Mouse (Mus musculus): Measurements from ENCODE around the gene Lnx1. TPM values are rescaled to one million over a fixed set of nuclear protein-coding genes. Genes with fewer than 3 reads are reported as not detected.

The Lnx1 gene
- polyA plus RNA-seq, 1 experiment from 2014 or later, result 0.12 TPM

DNA sequence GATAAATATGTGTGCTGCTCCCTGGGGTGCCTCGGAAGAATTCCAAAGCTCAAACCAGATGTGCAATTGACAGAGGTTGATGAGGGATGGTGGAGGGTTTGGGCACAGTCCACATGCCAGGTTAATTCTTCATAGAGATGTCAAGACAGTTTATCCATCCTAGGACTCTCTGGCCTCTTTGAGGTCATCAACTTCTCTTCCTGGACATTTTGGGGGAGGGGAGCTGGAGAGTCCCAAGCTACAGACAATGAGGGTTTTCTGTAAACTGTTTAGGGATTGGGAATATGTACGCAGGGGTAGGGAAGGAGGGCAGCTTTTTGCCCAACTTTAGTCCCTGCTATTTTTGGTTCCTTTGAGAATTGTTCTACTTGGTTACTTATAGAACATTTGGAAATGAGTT is 60.4 kb downstream of the Lnx1 start:
- Histone ChIP-seq H3K27ac (no peak overlapping the region), H3K4me1 (peaks cover 3% of the 10 kb centered on the region; the same call in 1 of the 2 replicates), H3K4me2 (no peak overlapping the region), H3K9ac (no peak overlapping the region), H3K9me3 (replicated peaks) (no peaks in the 10 kb centered on the region), H3K27me3 (replicated peaks) (no peaks in the 10 kb centered on the region), H3K36me3 (no peaks in the 10 kb centered on the region), H3K4me3 (no peak overlapping the region)
- no peak for ATAC-seq
- WGBS (ENCODE audit: insufficient replicate concordance), result 63% methylated on average over 2 of the region's 2 CpGs

DNA sequence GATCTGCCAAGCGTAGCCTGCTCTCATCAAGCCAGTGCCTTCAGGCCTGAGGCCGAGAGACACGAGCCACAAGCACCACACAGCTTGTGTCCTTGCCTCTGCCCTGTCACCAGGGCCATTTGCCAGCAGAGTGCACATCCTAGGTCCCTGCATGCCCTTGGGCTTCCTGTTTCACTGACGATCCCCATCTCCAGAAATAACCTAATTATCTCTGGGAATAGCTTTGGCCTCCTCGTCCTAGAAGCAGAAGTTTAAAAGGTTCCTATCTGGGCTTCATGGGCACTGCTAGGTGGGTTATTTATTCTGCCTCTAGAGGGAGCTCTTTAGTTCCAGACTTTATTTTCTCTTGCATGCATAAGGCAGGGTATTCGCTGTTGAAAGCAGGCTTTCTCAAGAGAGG is 61.7 kb downstream of the Lnx1 start:
- no peaks in the 10 kb centered on the region for H3K27me3 ChIP-seq (replicated peaks)
- H3K9ac ChIP-seq, result no peak overlapping the region
- H3K4me1 ChIP-seq, result no peaks in the 10 kb centered on the region
- no peak overlapping the region for H3K4me2 ChIP-seq
- no peak for ATAC-seq
- no peak overlapping the region for H3K4me3 ChIP-seq
- no peak overlapping the region for H3K27ac ChIP-seq
- WGBS (ENCODE audit: insufficient replicate concordance), result 25% methylated on average over 6 of the region's 6 CpGs
- H3K9me3 ChIP-seq (replicated peaks), result no peaks in the 10 kb centered on the region
- H3K36me3 ChIP-seq, result no peaks in the 10 kb centered on the region

GRCm38 (mm10) chr5:74640504-74640903 is 62.2 kb downstream of the Lnx1 start:
- Histone ChIP-seq H3K9ac (no peak overlapping the region), H3K4me1 (no peaks in the 10 kb centered on the region), H3K4me2 (no peak overlapping the region), H3K36me3 (no peaks in the 10 kb centered on the region), H3K27me3 (replicated peaks) (no peaks in the 10 kb centered on the region), H3K9me3 (replicated peaks) (no peaks in the 10 kb centered on the region), H3K4me3 (no peak overlapping the region), H3K27ac (no peak overlapping the region)
- no peak for ATAC-seq
- WGBS (ENCODE audit: insufficient replicate concordance), result 65% methylated on average over 4 of the region's 4 CpGs

- no peak overlapping the region for H3K4me2 ChIP-seq
- H3K9ac ChIP-seq, result no peak overlapping the region
- ATAC-seq, result no peak
- no peaks in the 10 kb centered on the region for H3K36me3 ChIP-seq
- 80% methylated on average over 6 of the region's 6 CpGs for WGBS (ENCODE audit: insufficient replicate concordance)
- H3K4me1 ChIP-seq, result no peaks in the 10 kb centered on the region
- no peaks in the 10 kb centered on the region for H3K9me3 ChIP-seq (replicated peaks)
- no peak overlapping the region for H3K4me3 ChIP-seq
- H3K27ac ChIP-seq, result no peak overlapping the region
- H3K27me3 ChIP-seq (replicated peaks), result no peaks in the 10 kb centered on the region
These were observed 63.2 kb downstream of the Lnx1 start for GRCm38 (mm10) chr5:74639516-74639915.

- Histone ChIP-seq H3K4me1 (no peaks in the 10 kb centered on the region), H3K36me3 (no peaks in the 10 kb centered on the region), H3K9me3 (replicated peaks) (no peaks in the 10 kb centered on the region), H3K27me3 (replicated peaks) (no peaks in the 10 kb centered on the region), H3K27ac (no peak overlapping the region), H3K9ac (no peak overlapping the region), H3K4me3 (no peak overlapping the region), H3K4me2 (no peak overlapping the region)
- WGBS (ENCODE audit: insufficient replicate concordance), result 66% methylated on average over 3 of the region's 3 CpGs
- ATAC-seq, result no peak
These were observed 68.3 kb downstream of the Lnx1 start for GRCm38 (mm10) chr5:74634391-74634790.

- Histone ChIP-seq H3K27ac (no peak overlapping the region), H3K9ac (no peak overlapping the region), H3K36me3 (no peaks in the 10 kb centered on the region), H3K4me2 (no peak overlapping the region), H3K9me3 (replicated peaks) (no peaks in the 10 kb centered on the region), H3K27me3 (replicated peaks) (no peaks in the 10 kb centered on the region), H3K4me1 (no peaks in the 10 kb centered on the region), H3K4me3 (no peak overlapping the region)
- ATAC-seq, result no peak
- 66% methylated on average over 6 of the region's 6 CpGs for WGBS (ENCODE audit: insufficient replicate concordance)
These were observed 69.3 kb downstream of the Lnx1 start for GRCm38 (mm10) chr5:74633453-74633852.

DNA sequence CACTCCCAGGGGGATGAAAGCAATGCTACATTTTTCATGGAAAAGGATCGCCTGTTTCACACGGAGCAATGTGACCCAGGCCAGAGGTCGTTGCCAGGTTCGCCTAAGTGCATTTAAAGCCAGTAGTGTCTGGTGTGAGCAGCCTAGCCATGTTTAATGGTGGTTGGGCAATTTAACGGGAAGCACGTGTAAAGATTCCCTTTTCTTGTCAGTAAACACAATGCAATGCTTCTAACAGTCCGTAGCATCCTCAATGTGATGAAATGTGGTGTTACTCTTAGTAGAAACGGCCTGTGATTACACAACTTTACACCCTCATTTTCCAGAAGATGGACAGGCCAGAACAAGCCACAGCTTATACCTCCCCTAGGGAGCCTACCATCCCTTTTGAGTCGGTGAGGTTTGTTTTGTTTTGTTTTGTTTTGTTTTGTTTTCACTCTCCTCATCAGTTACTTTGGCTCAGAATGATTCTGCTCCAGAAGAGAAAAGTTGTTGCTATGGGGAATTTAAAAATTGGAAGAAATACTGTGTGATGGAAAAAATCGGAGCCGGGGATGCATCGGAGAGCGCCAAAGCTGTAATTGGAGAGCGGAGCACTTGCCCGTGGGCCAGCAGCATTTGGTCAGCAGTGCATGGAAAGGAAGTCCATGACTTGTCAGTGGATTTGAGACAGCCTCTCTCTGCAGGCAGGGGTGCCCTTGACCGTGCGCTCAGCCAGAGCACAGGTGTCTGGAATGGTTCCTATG is 70.2 kb downstream of the Lnx1 start:
- Histone ChIP-seq H3K9ac (no peak overlapping the region), H3K4me3 (no peak overlapping the region), H3K27ac (no peak overlapping the region), H3K4me1 (no peaks in the 10 kb centered on the region), H3K27me3 (replicated peaks) (no peaks in the 10 kb centered on the region), H3K9me3 (replicated peaks) (no peaks in the 10 kb centered on the region), H3K4me2 (no peak overlapping the region), H3K36me3 (no peaks in the 10 kb centered on the region)
- 66% methylated on average over 17 of the region's 17 CpGs for WGBS (ENCODE audit: insufficient replicate concordance)
- no peak for ATAC-seq

GRCm38 (mm10) chr5:74628001-74628400 is 74.7 kb downstream of the Lnx1 start:
- no peaks in the 10 kb centered on the region for H3K36me3 ChIP-seq
- H3K27me3 ChIP-seq (replicated peaks), result no peaks in the 10 kb centered on the region
- H3K9ac ChIP-seq, result no peak overlapping the region
- no peak overlapping the region for H3K4me2 ChIP-seq
- H3K27ac ChIP-seq, result no peak overlapping the region
- no peak for ATAC-seq
- no peak overlapping the region for H3K4me3 ChIP-seq
- no peaks in the 10 kb centered on the region for H3K4me1 ChIP-seq
- no peaks in the 10 kb centered on the region for H3K9me3 ChIP-seq (replicated peaks)
- 81% methylated on average over 12 of the region's 12 CpGs for WGBS (ENCODE audit: insufficient replicate concordance)

DNA sequence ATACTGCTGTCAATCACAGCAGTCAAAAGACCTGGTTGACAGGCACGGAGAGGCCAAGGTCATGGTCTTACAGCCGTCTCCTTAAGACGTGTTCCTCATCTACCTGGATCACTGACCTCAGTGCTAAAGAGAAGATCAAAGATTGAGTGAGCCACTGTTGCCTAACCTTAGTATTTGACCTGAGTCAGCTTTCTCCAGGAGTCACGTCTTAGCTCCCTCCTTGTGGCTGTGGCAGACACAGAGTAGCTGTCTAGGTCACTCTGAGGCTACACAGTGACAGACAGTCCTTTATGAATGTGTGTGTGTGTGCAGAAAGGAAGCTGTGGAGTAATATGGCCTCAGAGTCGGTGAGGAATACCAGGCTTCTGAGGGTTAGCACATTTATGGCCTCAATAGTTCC is 78.3 kb downstream of the Lnx1 start:
- no peak overlapping the region for H3K4me2 ChIP-seq
- H3K27ac ChIP-seq, result no peak overlapping the region
- H3K9me3 ChIP-seq (replicated peaks), result no peaks in the 10 kb centered on the region
- 41% methylated on average over 5 of the region's 5 CpGs for WGBS (ENCODE audit: insufficient replicate concordance)
- ATAC-seq, result no peak
- no peaks in the 10 kb centered on the region for H3K27me3 ChIP-seq (replicated peaks)
- H3K4me1 ChIP-seq, result no peaks in the 10 kb centered on the region
- H3K9ac ChIP-seq, result no peak overlapping the region
- H3K4me3 ChIP-seq, result no peak overlapping the region
- H3K36me3 ChIP-seq, result no peaks in the 10 kb centered on the region

- no peak overlapping the region for H3K9ac ChIP-seq
- no peak for ATAC-seq
- H3K4me1 ChIP-seq, result no peaks in the 10 kb centered on the region
- 81% methylated on average over 14 of the region's 14 CpGs for WGBS (ENCODE audit: insufficient replicate concordance)
- H3K27ac ChIP-seq, result no peak overlapping the region
- no peaks in the 10 kb centered on the region for H3K27me3 ChIP-seq (replicated peaks)
- no peak overlapping the region for H3K4me3 ChIP-seq
- H3K9me3 ChIP-seq (replicated peaks), result no peaks in the 10 kb centered on the region
- no peaks in the 10 kb centered on the region for H3K36me3 ChIP-seq
- no peak overlapping the region for H3K4me2 ChIP-seq
These were observed 79.3 kb downstream of the Lnx1 start for GRCm38 (mm10) chr5:74623316-74624000.

DNA sequence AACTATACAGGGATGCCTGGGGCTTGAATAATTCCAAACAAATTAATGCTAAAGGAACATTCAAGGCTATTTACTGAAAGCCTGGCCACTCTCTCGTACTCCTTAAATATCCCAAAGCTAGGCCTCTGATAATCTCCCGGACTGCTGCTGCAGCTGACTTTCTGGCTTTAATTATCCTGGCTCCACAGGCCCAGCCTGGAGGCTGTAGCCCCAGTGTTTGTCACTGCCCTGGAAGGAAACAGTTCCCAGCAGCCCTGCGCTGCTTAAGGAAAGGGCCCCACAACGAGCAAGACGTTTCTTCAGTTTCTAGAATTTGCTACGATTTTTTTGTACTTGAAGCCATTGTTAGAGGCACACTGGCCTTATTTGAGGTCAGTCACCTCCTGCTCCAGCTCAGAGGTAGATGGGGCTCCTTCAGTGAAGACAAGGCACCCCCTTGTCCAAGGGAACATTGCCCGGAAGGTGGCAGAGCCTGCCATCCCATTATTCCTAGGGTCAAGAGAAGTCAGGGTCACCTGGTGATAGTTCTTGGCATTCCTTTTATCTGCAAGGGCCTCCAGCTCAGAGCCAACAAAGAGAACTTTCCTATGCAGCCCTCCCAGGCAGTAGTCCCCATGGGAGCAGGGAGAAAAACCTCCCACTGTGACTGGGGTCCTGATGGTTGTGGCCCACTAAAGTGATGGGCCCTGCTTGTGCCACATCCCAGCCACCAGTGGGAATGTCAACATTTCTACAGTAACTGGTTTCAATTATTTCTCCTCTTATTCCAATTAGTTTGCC is 80.8 kb downstream of the Lnx1 start:
- 67% methylated on average over 7 of the region's 7 CpGs for WGBS (ENCODE audit: insufficient replicate concordance)
- Histone ChIP-seq H3K4me2 (no peak overlapping the region), H3K27me3 (replicated peaks) (no peaks in the 10 kb centered on the region), H3K9ac (no peak overlapping the region), H3K36me3 (no peaks in the 10 kb centered on the region), H3K4me3 (no peak overlapping the region), H3K4me1 (no peaks in the 10 kb centered on the region), H3K27ac (no peak overlapping the region), H3K9me3 (replicated peaks) (no peaks in the 10 kb centered on the region)
- ATAC-seq, result no peak

DNA sequence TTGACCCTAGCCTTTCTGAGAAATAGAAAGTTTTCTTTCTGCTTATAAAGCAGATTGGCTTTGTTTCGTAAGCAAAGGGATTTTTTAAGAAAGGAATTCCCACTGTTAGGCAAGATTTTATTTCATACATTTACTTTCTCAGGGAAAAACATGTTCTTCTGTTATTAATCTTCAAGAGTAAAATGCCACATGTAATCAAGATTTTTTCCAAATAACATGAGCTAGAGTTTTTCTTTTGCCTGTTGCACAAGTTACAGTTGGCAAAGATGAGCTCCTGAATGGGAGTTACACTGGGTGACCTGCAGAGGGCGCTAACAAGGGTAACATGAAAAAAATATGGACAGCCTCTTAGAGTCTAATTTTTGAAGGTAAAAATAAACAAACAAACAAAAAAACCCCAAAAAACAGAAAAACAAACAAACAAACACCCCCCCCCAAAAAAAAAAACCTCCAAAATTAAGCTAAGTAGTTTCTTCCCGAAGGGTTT is 84.1 kb downstream of the Lnx1 start:
- Histone ChIP-seq H3K9ac (no peak overlapping the region), H3K4me3 (no peak overlapping the region)
- 64% methylated on average over 3 of the region's 3 CpGs for WGBS (ENCODE audit: insufficient replicate concordance)

More for the DNA sequence above, 84.1 kb downstream of the Lnx1 start:
- ATAC-seq, result no peak
- no peaks in the 10 kb centered on the region for H3K36me3 ChIP-seq
- H3K4me1 ChIP-seq, result no peaks in the 10 kb centered on the region
- H3K27me3 ChIP-seq (replicated peaks), result no peaks in the 10 kb centered on the region; the same call in 1 of the 2 replicates
- H3K9me3 ChIP-seq (replicated peaks), result no peaks in the 10 kb centered on the region
- no peak overlapping the region for H3K27ac ChIP-seq
- H3K4me2 ChIP-seq, result no peak overlapping the region

Measured in liver, embryonic 12.5 days (tissue).